Mouse (Mus musculus) CD4-positive naive resting alpha-beta T cell, adult 76 days (primary cell): ENCODE measurements around the gene Casr. TPM values are rescaled to one million over a fixed set of nuclear protein-coding genes. Genes with fewer than 3 reads are reported as not detected.

Experiments
- total RNA-seq: library from RNA; stranded (reverse); gene quantifications from one replicate; pipeline ENCODE4 v1.2.4, GENCODE M21; 2023

Gene Casr
- not detected for total RNA-seq

GRCm38 (mm10) chr16:36561386-36562338, at the start of gene Casr:
Gene Casr, minus strand, starts transcription at chr16:36562141.

GRCm38 (mm10) chr16:36455342-36455802, 106.6 kb downstream of the Casr start, which contains the start of gene Stfa3:
Gene Stfa3, minus strand, starts transcription at chr16:36455392.

Other genes starting within 250 kb of the Casr start
- not detected for gene BC117090, start 227.8 kb downstream of the Casr start, total RNA-seq
- gene BC100530, start 194.4 kb downstream of the Casr start, total RNA-seq, result not detected
- not detected for gene Stfa2, start 153.7 kb downstream of the Casr start, total RNA-seq
- not detected for gene Stfa3, start 106.7 kb downstream of the Casr start, total RNA-seq
- gene Cd86, start 103.9 kb upstream of the Casr start, total RNA-seq, result 27.8 TPM
- gene Ildr1, start 131.8 kb upstream of the Casr start, total RNA-seq, result 2.4 TPM
- gene Slc15a2, start 222.8 kb upstream of the Casr start, total RNA-seq, result 28.4 TPM